Mouse (Mus musculus) forebrain, embryonic 11.5 days (tissue): ENCODE data around the gene AL732309.1. TPM values are rescaled to one million over a fixed set of nuclear protein-coding genes. Genes with fewer than 3 reads are reported as not detected.
A peak's percentile ranks its signal among the peaks of the same experiment; 100 is the strongest.

Experiments used
- ATAC-seq: fragments of 200-750 bp; cut with Nextera tagmentation; replicated peaks from 2 replicates; pipeline ENCODE4 v1.8.0; 2017; ENCODE audit warnings: moderate TSS enrichment; ENCODE audit not compliant: low FRiP score
- DNase-seq: peaks from one replicate; pipeline ENCODE4 v3.0.0-alpha.2; 2017; ENCODE audit warnings: low spot score
- H3K27ac ChIP-seq: fragments of 300-500 bp; sonication (generic); 2 replicates; pipeline ENCODE4 v1.5.1; 2014; ENCODE audit warnings: low read depth, low read length
- H3K27me3 ChIP-seq: fragments of 300-500 bp; sonication (generic); 2 replicates; pipeline ENCODE4 v1.6.1; 2014; ENCODE audit warnings: mild to moderate bottlenecking, low read length, mixed read lengths; ENCODE audit not compliant: control insufficient read depth, insufficient read depth
- H3K36me3 ChIP-seq: fragments of 300-500 bp; sonication (generic); 2 replicates; pipeline ENCODE4 v1.6.1; 2014; ENCODE audit warnings: mild to moderate bottlenecking, low read length, moderate library complexity, mixed read lengths; ENCODE audit not compliant: control insufficient read depth, insufficient read depth
- H3K4me1 ChIP-seq: fragments of 300-500 bp; sonication (generic); replicated peaks from 2 replicates; pipeline ENCODE4 v1.6.1; 2014; ENCODE audit warnings: low read length, mixed read lengths; ENCODE audit not compliant: control insufficient read depth, insufficient read depth
- H3K4me2 ChIP-seq: fragments of 300-500 bp; sonication (generic); 2 replicates; pipeline ENCODE4 v1.6.1; 2014; ENCODE audit warnings: low read depth, mild to moderate bottlenecking, low read length, moderate library complexity, mixed read lengths; ENCODE audit not compliant: severe bottlenecking
- H3K4me3 ChIP-seq: fragments of 300-500 bp; sonication (generic); 2 replicates; pipeline ENCODE4 v1.5.1; 2014; ENCODE audit warnings: low read depth, low read length
- H3K9ac ChIP-seq: fragments of 300-500 bp; sonication (generic); 2 replicates; pipeline ENCODE4 v1.6.1; 2014; ENCODE audit warnings: low read length
- H3K9me3 ChIP-seq: fragments of 300-500 bp; sonication (generic); 2 replicates; pipeline ENCODE4 v1.6.1; 2016; ENCODE audit warnings: low read length, mixed read lengths; ENCODE audit not compliant: control insufficient read depth
- WGBS: fragments of 180-500 bp; shearing (Covaris S2); extraction: QIAGEN DNeasy Blood & Tissue Kit; methylation state at CpG from one replicate; pipeline ENCODE4 v1.1.7; 2014; 5-methylcytosine and 5-hydroxymethylcytosine counted together
- polyA plus RNA-seq: library from polyadenylated mRNA; unstranded; fragments of >200 nt; fragmentation: Nextera tagmentation; extraction: Ambion mirVana; gene quantifications from 2 replicates; pipeline ENCODE4 v1.2.1, GENCODE M21; 2014

The AL732309.1 gene
- 5.1 and 5.8 TPM in 2 replicates for polyA plus RNA-seq

DNA sequence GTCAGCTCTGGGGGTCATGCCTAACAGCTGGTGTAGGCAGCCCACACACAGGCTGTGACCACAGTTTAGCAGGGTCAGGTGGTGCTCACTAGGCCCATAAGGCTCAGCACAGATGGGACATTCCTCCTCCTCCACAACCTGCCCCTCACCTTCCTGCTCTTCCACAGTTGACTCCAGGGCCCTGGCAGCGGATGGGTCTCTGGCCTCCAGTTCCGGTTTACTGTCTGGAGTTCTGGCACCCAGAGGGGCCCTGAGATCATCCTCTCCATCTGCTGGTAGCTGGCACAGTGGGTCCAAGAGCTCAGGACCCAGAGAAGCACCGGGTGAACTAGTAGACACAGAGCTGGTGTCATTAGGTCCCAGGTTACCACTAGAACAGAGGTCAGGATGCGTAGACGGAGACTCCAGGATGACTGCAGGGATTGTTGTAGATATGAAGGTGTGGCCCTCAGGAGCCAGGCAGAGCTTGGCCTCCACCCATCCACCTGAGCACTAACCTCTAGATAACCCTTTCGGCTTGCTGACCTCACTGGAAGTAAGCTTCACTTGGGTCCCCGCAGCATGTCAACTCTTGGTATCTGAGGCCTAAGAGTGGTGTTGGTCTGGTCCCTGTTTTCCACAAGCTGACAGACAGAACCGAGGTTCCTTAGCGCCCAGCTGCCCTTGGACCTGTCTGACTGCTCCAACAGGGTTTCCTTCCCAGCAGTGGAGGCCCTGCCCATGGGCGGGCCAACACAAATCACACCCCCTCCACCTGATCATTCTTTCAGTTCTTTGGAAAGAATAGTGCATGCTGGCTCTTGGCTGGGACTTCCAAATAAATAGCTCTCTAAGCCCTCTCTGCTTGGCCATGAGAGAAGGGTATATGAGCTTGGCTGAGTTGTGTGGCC, at the start of gene AL732309.1:
Gene AL732309.1 (minus strand): TSS at position 681 of the 890 bp plus-strand sequence.
- H3K9ac ChIP-seq, result no peak within 1 kb of the TSS
- peaks cover 3% of the 10 kb centered on the region; the same call in 1 of the 2 replicates for H3K36me3 ChIP-seq
- 90% methylated on average over 10 of the region's 10 CpGs for WGBS
- H3K4me3 ChIP-seq, result no peak within 1 kb of the TSS
- ATAC-seq, result no peak
- peaks cover 3% of the 10 kb centered on the region; the same call in 1 of the 2 replicates for H3K27me3 ChIP-seq
- DNase-seq, result no peak
- H3K4me2 ChIP-seq, result no peak within 1 kb of the TSS
- no peaks in the 10 kb centered on the region; the same call in 1 of the 2 replicates for H3K4me1 ChIP-seq
- H3K27ac ChIP-seq, result no peak within 1 kb of the TSS
- H3K9me3 ChIP-seq, result no peaks in the 10 kb centered on the region

DNA sequence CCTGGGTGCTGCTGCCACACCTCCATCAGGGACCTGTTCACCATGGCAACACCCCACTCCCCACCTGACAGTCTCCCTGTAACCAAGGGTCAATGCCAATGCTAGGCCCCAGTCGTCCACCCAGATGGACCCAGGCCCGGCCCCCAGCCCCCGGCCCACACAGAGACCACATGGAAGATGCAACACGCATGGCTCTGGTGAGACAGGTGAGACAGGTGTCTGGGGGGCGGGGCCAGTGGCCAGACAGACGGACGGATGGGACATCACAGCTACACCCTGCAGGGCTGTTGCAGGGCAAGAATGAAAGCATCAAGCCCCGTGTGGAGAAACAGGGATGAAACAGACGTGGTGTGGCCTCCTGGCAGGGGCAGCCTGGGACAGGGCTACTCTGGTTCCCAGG, 47.0 kb upstream of the AL732309.1 start:
- peaks cover 44% of the 10 kb centered on the region for H3K27me3 ChIP-seq

DNA sequence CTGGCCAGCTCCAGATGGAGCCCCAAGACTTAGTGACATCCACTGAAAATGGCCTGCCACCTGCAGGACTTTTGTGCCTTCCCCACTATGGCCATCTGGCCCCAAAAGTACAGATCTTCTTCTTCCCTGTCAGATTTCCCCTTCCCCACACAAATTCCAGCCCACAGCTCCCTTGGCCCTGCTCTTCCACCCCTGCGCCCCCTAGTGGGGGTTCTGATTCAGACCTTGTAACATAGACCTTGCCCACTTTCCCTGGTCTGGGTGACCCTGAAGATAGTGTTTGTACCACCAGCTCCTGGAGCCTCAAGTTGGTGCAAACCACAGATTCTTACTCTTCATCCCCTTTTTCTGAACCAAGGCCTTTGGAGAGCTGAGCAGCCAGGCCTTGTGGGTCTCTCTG, 46.2 kb upstream of the AL732309.1 start:
- Histone ChIP-seq H3K9me3 (no peaks in the 10 kb centered on the region), H3K27ac (no peak overlapping the region), H3K4me3 (no peak overlapping the region), H3K36me3 (no peaks in the 10 kb centered on the region), H3K27me3 (peaks cover 52% of the 10 kb centered on the region), H3K9ac (no peak overlapping the region), H3K4me2 (no peak overlapping the region), H3K4me1 (peaks cover 3% of the 10 kb centered on the region; the same call in 1 of the 2 replicates)
- DNase-seq (peak; percentile 90), ATAC-seq (no peak)
- WGBS, result 0% methylated on average over 1 of the region's 1 CpGs

More for the DNA sequence above, 47.0 kb upstream of the AL732309.1 start:
- DNase-seq (no peak), ATAC-seq (no peak)
- Histone ChIP-seq H3K36me3 (no peaks in the 10 kb centered on the region), H3K4me2 (no peak overlapping the region), H3K9ac (no peak overlapping the region), H3K4me1 (peaks cover 3% of the 10 kb centered on the region; the same call in 1 of the 2 replicates), H3K9me3 (no peaks in the 10 kb centered on the region), H3K4me3 (no peak overlapping the region), H3K27ac (no peak overlapping the region)
- whole genome bisulfite sequencing, result 72% methylated on average over 9 of the region's 9 CpGs

DNA sequence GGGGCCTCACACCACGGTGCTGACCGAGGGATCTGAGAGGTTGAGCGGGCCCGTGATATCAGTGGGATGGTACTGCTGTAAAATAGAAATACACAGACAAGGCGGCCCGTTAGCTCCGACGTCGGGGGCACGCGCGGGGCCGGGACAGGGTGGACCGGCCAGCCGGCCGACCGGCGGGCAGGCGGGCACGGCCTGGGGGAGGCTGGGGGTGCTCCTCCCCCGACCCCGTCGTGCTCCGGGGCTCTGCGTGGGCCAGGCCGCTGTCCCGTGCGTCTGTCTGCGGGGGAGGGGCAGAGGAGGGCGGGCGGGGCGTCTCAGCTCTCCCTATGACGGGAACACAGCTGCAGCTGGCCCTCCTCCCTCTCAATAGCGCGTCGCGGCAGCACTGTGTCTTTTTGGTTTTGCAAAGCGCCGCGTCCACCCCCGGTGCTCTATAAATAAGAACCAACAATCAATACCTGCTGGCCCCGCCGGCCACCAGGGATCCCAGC, 45.4 kb upstream of the AL732309.1 start:
- Histone ChIP-seq H3K9me3 (no peaks in the 10 kb centered on the region), H3K4me3 (peak overlapping the region; percentile 15), H3K27me3 (peaks cover 52% of the 10 kb centered on the region), H3K9ac (peak overlapping the region; percentile 37; the same call in 1 of the 2 replicates), H3K4me1 (peaks cover 3% of the 10 kb centered on the region; the same call in 1 of the 2 replicates), H3K4me2 (peak overlapping the region; percentile 26; the same call in 1 of the 2 replicates), H3K36me3 (no peaks in the 10 kb centered on the region), H3K27ac (no peak overlapping the region)
- DNase-seq (no peak), ATAC-seq (no peak)
- 6% methylated on average over 40 of the region's 43 CpGs for WGBS

DNA sequence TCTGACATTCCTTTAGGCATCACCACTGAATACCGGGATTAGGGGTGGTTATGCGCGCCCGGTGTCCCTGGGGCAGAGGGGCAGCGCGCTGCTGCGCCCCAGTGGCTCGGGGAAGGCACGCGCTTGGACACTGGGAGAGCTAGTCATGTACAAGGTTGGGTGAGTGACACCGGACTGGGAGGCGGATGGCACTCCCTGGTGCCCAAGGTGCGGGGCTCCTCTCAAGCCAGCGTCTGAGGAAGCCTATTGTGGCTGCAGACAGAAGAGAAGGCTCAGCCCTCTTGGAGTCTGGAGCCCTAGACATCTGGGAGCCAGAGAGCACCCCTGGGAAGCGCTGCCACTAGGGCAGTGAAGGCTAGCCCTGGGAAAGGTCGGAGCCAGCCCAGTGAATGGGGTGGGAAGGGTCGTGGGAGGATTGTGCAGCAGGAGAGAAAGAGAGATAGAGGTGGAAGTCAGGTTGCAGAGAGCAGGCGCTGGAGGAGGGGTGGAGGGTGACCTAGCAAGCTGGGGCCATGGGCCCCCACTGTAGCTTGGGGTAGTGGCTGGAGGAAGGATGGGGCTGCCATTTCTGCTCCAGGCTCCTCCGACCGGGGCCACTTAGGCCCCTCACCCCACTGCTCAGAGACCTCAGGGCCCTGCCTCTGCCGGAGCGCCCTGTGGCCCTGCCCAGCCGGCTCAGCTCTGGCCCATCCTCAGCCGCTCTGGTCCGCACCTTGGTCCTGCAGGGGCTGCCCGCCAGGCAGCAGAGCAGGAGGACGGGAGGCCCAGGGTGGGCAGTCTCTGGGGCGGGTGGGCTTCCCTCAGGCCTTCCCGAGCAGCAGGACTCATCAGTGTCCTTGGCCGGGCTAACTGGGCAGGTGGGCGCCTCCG, 44.8 kb upstream of the AL732309.1 start:
- Histone ChIP-seq H3K9me3 (no peaks in the 10 kb centered on the region), H3K9ac (no peak overlapping the region), H3K27me3 (peaks cover 52% of the 10 kb centered on the region), H3K4me2 (peak overlapping the region; percentile 26; the same call in 1 of the 2 replicates), H3K36me3 (no peaks in the 10 kb centered on the region), H3K27ac (no peak overlapping the region), H3K4me3 (no peak overlapping the region), H3K4me1 (peaks cover 3% of the 10 kb centered on the region; the same call in 1 of the 2 replicates)
- WGBS, result 6% methylated on average over 31 of the region's 32 CpGs
- ATAC-seq, result peak; percentile 25; the same call in 1 of the 2 replicates
- no peak for DNase-seq

DNA sequence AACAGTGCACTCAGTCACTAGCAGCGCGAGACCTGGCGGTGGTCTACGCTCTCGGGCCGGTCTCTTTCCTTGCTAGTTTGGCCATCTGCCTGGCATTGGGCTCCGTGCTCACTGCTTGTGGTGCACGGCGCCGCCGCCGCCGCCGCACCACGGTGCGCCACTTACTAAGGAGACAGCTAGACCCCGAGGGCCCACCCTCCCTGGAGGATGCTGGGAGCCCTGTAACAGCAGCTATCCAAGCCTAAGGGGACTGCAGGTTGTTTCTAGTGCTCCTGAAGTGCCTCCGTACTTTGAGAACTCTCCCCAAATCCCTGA, 44.1 kb upstream of the AL732309.1 start:
- Histone ChIP-seq H3K4me1 (peaks cover 3% of the 10 kb centered on the region; the same call in 1 of the 2 replicates), H3K9me3 (no peaks in the 10 kb centered on the region), H3K36me3 (peaks cover 2% of the 10 kb centered on the region; the same call in 1 of the 2 replicates), H3K4me3 (no peak overlapping the region), H3K27me3 (peaks cover 52% of the 10 kb centered on the region), H3K27ac (no peak overlapping the region), H3K9ac (no peak overlapping the region), H3K4me2 (no peak overlapping the region)
- 2% methylated on average over 18 of the region's 18 CpGs for WGBS
- no peak for DNase-seq
- no peak for ATAC-seq

DNA sequence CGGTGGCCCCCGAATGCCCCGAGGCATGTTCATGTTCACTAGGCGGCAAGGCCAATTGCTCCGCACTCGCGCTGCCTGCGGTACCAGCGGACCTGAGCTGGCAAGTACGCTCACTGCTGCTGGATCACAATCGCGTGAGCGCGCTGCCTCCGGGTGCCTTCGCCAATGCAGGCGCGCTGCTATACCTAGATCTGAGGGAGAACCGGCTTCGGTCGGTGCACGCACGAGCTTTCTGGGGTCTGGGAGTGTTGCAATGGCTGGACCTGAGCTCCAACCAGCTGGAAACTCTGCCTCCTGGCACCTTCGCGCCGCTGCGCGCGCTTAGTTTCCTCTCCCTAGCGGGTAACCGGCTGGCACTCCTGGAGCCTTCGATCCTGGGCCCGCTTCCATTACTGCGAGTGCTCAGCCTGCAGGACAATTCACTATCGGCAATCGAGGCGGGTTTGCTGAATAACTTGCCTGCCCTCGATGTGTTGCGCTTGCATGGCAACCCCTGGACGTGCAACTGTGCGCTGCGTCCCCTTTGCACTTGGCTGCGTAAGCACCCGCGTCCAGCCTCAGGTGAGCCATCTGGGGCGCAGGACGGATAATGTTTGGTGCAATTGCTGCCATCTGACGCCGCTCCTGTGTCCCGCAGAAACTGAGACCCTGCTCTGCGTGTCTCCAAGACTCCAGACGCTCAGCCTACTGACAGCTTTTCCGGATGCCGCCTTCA, 43.6 kb upstream of the AL732309.1 start:
- 1% methylated on average over 54 of the region's 54 CpGs for whole genome bisulfite sequencing
- no peak overlapping the region for H3K4me2 ChIP-seq
- peaks cover 52% of the 10 kb centered on the region for H3K27me3 ChIP-seq
- ATAC-seq, result no peak
- H3K9me3 ChIP-seq, result no peaks in the 10 kb centered on the region
- H3K4me3 ChIP-seq, result no peak overlapping the region
- H3K9ac ChIP-seq, result no peak overlapping the region
- DNase-seq, result no peak
- H3K36me3 ChIP-seq, result peaks cover 3% of the 10 kb centered on the region; the same call in 1 of the 2 replicates
- H3K4me1 ChIP-seq, result peaks cover 3% of the 10 kb centered on the region; the same call in 1 of the 2 replicates
- no peak overlapping the region for H3K27ac ChIP-seq
